Mouse (Mus musculus): ENCODE measurements around the gene Cyp4b1.

DNA sequence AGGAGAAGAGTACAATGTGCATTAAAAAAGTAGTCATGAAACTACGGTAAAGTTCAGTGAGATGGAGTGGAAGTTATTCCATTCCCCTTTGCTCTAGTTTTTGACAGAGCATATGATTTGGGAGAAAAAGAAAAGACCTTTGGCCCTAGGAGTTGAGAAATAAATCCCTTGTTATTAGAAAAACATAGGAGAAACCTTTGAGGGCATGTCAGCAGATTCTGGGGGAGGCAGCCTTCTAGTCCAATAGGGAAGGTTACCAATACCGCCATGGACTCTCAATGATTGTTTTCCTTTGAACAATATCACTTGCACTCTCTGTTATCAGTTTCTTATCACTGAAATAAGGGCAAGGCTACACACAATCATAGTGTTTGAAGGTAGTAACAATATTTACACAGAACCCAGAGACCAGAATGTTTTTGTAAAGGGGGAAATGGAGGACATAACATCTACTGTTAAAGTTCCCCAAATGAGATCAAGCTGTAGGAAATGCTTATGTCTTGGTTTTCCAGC, 50.6 kb downstream of the Cyp4b1 start:
- no peak for TF ChIP-seq CTCF (IDR thresholded peaks at IDR 0.05; ENCODE audit: borderline replicate concordance, extremely low read depth, insufficient read depth, insufficient read length)
- TF ChIP-seq POLR2A (IDR thresholded peaks at IDR 0.05; ENCODE audit: borderline replicate concordance, extremely low read depth, insufficient read depth, insufficient read length, poor library complexity, severe bottlenecking): no peak

All from brain, embryonic 14.5 days (tissue).